Mouse (Mus musculus) ES-E14 (cell line): Measurements from ENCODE around the gene Nlgn2. TPM values are rescaled to one million over a fixed set of nuclear protein-coding genes. Genes with fewer than 3 reads are reported as not detected.
A peak's percentile ranks its signal among the peaks of the same experiment; 100 is the strongest.

Source experiments
- DNase-seq: peaks from one replicate; pipeline ENCODE4 v3.0.0-alpha.2; 2013; ENCODE audit warnings: low read depth, low spot score
- H3K27ac ChIP-seq: 2 replicates; pipeline ENCODE4 v1.5.1; 2012; ENCODE audit warnings: low read depth, mild to moderate bottlenecking, low read length, moderate library complexity, mixed read lengths; ENCODE audit not compliant: poor library complexity, insufficient read depth, severe bottlenecking
- H3K36me3 ChIP-seq: 2 replicates; pipeline ENCODE4 v1.6.1; 2012; ENCODE audit warnings: mild to moderate bottlenecking, low read length, moderate library complexity, mixed read lengths; ENCODE audit not compliant: control insufficient read depth, poor library complexity, insufficient read depth, severe bottlenecking
- H3K4me1 ChIP-seq, 2 experiments: fragments of 150-350 bp in 1 of 2; sonication (generic) in 1 of 2; 2 replicates each; pipeline ENCODE4 v1.6.1; 2012; ENCODE audit warnings: low read length in 2 of 2, mild to moderate bottlenecking in 1 of 2, mixed read lengths in 1 of 2; ENCODE audit not compliant: control insufficient read depth in 2 of 2, insufficient read depth in 2 of 2, poor library complexity in 1 of 2
- H3K4me3 ChIP-seq, 2 experiments: fragments of 150-350 bp in 1 of 2; sonication (generic) in 1 of 2; 2 replicates each; pipeline ENCODE4 v1.5.1; 2012; ENCODE audit warnings: low read length in 2 of 2, low read depth in 1 of 2, mild to moderate bottlenecking in 1 of 2, mixed read lengths in 1 of 2; ENCODE audit not compliant: insufficient read depth in 1 of 2, poor library complexity in 1 of 2, severe bottlenecking in 1 of 2
- H3K9ac ChIP-seq: 2 replicates; pipeline ENCODE4 v1.6.1; 2012; ENCODE audit warnings: low read depth, mild to moderate bottlenecking, low read length, mixed read lengths; ENCODE audit not compliant: poor library complexity, insufficient read depth, severe bottlenecking
- H3K9me3 ChIP-seq: fragments of 150-350 bp; sonication (generic); 2 replicates; pipeline ENCODE4 v1.6.1; 2012; ENCODE audit warnings: low read depth, mild to moderate bottlenecking, low read length; ENCODE audit not compliant: control insufficient read depth, insufficient read depth
- CHD2 ChIP-seq: IDR thresholded peaks from 2 replicates; pipeline ENCODE4 v1.6.1; 2014; ENCODE audit warnings: mild to moderate bottlenecking, low read depth, low read length, inconsistent platforms
- HCFC1 ChIP-seq: IDR thresholded peaks from 2 replicates; pipeline ENCODE4 v1.6.1; 2012; ENCODE audit warnings: low read length, inconsistent platforms, borderline replicate concordance; ENCODE audit not compliant: insufficient read depth
- MAFK ChIP-seq: IDR thresholded peaks from 2 replicates; pipeline ENCODE4 v1.6.1; 2014; ENCODE audit warnings: mild to moderate bottlenecking, low read depth, low read length, inconsistent platforms; ENCODE audit not compliant: insufficient read depth
- ZC3H11A ChIP-seq: IDR thresholded peaks from 2 replicates; pipeline ENCODE4 v1.6.1; 2012; ENCODE audit warnings: low read depth, mild to moderate bottlenecking, inconsistent platforms, low read length, borderline replicate concordance
- ZNF384 ChIP-seq: IDR thresholded peaks from 2 replicates; pipeline ENCODE4 v1.6.1; 2012; ENCODE audit warnings: low read depth, low read length, inconsistent platforms
- in situ Hi-C, 2 experiments: fragments of 600-800 bp; cut with MboI; formaldehyde crosslinking; loops; one replicate each; pipeline ENCODE4 v1.15.1; 2025; ENCODE audit warnings: low sequenced_read_pairs in 2 of 2, inconsistent platforms in 1 of 2; ENCODE audit not compliant: unreplicated experiment in 2 of 2
- total RNA-seq: library from RNA; depleted of rRNA; stranded (reverse); fragments of 300-350 nt; gene quantifications from 2 replicates; pipeline ENCODE4 v1.2.3, GENCODE M21; 2012

Gene Nlgn2
- total RNA-seq, 1 experiment: 8.9 TPM

DNA sequence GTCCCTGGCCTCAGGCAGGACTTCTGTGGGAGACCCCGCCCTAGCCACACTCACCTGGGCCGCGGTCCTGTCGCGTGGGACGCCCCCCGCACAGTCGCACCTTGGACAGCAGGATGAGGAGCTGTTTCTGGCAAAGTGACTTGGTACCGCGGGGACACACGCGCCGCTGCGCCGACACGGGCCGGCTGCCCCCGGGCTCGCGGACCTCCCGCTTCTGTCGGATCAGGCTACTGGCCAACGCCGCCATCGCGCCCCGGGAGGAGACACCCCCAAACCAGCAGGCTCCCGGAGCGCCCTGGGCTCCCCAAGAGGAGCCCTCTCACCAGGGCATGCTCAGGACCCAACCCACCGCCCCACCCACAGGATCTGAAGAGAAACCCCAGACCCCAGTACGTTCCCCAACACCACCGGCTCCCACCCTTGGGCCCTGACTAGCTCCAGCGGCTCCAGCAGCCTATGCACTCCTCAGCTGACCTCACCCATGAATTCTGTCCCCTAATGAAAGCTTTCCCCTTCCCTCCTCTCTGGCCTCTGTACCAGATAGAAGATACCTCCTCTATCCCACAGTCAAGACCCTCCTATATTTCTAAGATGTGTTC lies 36.1 kb downstream of the Nlgn2 start, which contains the start of gene Fgf11:
TSS of gene Fgf11 (minus strand) at position 479 of the 599 bp plus-strand sequence.
- Histone ChIP-seq H3K36me3 (no peaks in the 10 kb centered on the region; the same call in 1 of the 2 replicates), H3K4me3 (peak within 1 kb of the TSS; percentile 81 to 92), H3K27ac (no peak within 1 kb of the TSS), H3K4me1 (peaks cover 3 to 18% of the 10 kb centered on the region in 2 experiments; a peak in 3 of 4 replicates), H3K9ac (peak within 1 kb of the TSS; percentile 70), H3K9me3 (no peaks in the 10 kb centered on the region)
- DNase-seq: no peak
- in situ Hi-C loops: loop anchor here in 1 of 2 experiments (10.0 kb wide), 1 partner anchor 73 kb away; the partner anchor contains the start of gene Tmem95
- TF ChIP-seq ZNF384: no peak
- no peak for TF ChIP-seq HCFC1
- no peak for TF ChIP-seq MAFK
- no peak for TF ChIP-seq CHD2
- TF ChIP-seq ZC3H11A: no peak

DNA sequence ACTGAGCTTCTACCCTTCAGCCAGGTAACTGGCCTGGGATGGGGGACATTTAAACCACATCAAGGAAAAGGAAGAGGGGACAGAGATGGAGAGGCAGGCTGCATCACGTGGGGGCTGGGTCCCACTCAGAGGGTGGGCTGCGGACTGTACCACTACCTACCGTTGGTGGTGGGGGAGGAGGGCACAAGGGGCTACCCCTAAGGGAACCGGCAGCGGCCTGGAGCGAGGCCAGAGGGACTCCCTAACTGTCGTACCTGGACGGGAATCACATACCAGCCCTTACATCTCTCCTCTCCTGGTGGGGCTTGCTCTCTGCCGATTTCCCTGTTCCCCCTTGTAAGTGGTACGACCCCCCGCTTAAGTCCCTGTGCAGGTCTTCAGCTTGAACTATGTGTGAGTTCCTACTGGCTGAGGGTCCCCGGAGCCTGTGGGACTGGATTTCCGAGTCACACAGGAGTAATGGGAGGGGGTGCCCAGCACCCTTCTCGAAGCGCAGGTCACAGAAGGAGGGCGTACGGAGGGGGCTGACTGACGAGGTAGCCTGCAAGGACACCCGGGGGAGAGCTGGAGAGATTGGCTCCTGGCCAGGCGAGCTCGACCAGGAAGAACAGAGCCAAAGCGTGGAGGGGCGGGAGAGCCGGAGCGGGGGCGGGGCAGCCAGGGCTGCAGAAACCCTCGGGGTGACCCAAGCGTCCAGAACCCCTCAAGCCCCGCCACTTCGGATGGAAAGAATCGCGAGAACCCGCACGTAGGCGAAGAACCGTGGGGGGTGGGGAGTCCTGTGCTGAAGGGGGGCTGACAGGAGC lies 37.0 kb downstream of the Nlgn2 start:
- Histone ChIP-seq H3K4me1 (peaks cover 3 to 18% of the 10 kb centered on the region in 2 experiments; a peak in 3 of 4 replicates), H3K9ac (peak overlapping the region; percentile 70), H3K27ac (peak overlapping the region; percentile 30; the same call in 1 of the 2 replicates), H3K36me3 (no peaks in the 10 kb centered on the region; the same call in 1 of the 2 replicates), H3K4me3 (peak overlapping the region; percentile 68 to 81), H3K9me3 (no peaks in the 10 kb centered on the region)
- DNase-seq: no peak
- TF ChIP-seq HCFC1 (no peak), ZC3H11A (no peak), CHD2 (peak; percentile 71; the same call in 1 of the 2 replicates), MAFK (no peak)
- in situ Hi-C loops: loop anchor here in 1 of 2 experiments (10.0 kb wide), 1 partner anchor 74 kb away; the partner anchor contains the start of gene Tmem95

DNA sequence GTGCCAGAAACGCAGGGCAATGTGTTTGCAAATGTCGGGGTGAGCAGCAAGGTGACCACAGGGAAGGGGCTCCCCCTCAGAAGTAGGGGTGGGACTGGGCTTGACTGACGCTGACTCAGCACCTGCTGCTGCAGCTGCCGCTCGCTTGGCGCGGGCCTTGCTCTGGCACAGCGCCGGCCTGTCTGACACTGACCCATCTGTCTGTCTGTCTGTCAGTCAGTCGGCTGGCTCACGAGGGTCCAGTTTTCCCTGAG lies 37.5 kb downstream of the Nlgn2 start:
- H3K27ac ChIP-seq: no peak overlapping the region
- H3K4me1 ChIP-seq: peaks cover 3 to 18% of the 10 kb centered on the region in 2 experiments

DNA sequence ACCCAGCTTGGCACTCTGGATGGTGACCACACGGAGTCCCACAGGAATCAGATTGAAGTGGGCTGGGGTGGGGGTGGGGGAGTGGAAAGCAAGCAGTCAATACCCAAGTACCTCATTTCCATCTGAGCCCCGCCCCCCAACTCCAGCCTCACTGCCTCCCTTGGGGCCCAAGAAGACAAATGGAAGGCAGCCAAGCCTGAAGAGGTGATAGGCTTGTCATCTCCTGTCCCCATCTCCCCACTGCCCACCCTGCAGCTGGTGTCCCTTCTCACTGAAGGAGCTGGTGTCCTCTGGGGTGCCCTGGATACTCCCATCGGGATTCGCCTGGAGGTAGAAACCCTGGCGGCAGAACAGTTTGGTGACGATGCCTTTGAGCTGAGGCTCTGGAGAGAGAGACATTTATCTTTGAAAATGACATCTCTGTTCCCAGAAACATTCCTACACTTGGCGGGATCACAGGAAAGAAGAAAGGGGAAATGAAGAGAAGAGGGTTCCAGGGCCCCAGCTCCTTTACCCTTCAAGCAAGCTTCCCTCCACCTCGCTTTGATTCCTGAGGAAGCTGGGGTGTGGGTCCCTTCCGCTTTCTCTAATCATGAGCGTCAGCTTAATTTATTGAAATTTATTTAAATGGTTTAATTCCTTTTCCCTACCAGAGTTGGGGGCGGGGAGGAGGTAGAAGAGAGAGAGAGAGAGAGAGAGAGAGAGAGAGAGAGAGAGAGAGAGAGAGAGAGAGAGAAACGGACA lies 38.0 kb downstream of the Nlgn2 start:
- TF ChIP-seq HCFC1: no peak
- no peak for TF ChIP-seq ZC3H11A
- TF ChIP-seq MAFK: no peak
- no peak for TF ChIP-seq CHD2
- no peak for TF ChIP-seq ZNF384
- Histone ChIP-seq H3K9me3 (no peaks in the 10 kb centered on the region), H3K27ac (no peak overlapping the region), H3K4me1 (peaks cover 6 to 18% of the 10 kb centered on the region in 2 experiments), H3K36me3 (no peaks in the 10 kb centered on the region; the same call in 1 of the 2 replicates), H3K9ac (peak overlapping the region; percentile 70), H3K4me3 (peak overlapping the region; percentile 68 to 81)
- in situ Hi-C loops: loop anchor here in 1 of 2 experiments (10.0 kb wide), 1 partner anchor 75 kb away; the partner anchor contains the start of gene Tmem95
- DNase-seq: no peak

More for the DNA sequence above, 37.5 kb downstream of the Nlgn2 start:
- H3K4me3 ChIP-seq: peak overlapping the region; percentile 68 to 81
- no peak for DNase-seq
- no peak for TF ChIP-seq HCFC1
- TF ChIP-seq MAFK: peak; percentile 93
- no peaks in the 10 kb centered on the region; the same call in 1 of the 2 replicates for H3K36me3 ChIP-seq
- in situ Hi-C loops: loop anchor here in 1 of 2 experiments (10.0 kb wide), 1 partner anchor 75 kb away; the partner anchor contains the start of gene Tmem95
- no peaks in the 10 kb centered on the region for H3K9me3 ChIP-seq
- peak overlapping the region; percentile 70 for H3K9ac ChIP-seq
